Mouse (Mus musculus) limb, embryonic 14.5 days (tissue): ENCODE results near the gene Crtac1. TPM values are rescaled to one million over a fixed set of nuclear protein-coding genes. Genes with fewer than 3 reads are reported as not detected.

ENCODE experiments used
- ATAC-seq: fragments of 200-750 bp; cut with Nextera tagmentation; 2 replicates; pipeline ENCODE4 v1.8.0; 2017; ENCODE audit warnings: low read depth, moderate number of reproducible peaks, moderate TSS enrichment; ENCODE audit not compliant: low FRiP score
- DNase-seq: peaks from one replicate; pipeline ENCODE4 v3.0.0-alpha.2; 2015; ENCODE audit warnings: low spot score
- H3K27ac ChIP-seq: fragments of 300-500 bp; sonication (generic); replicated peaks from 2 replicates; pipeline ENCODE4 v1.5.1; 2014; ENCODE audit warnings: low read depth, mild to moderate bottlenecking, low read length, moderate library complexity, mixed read lengths
- H3K27me3 ChIP-seq: fragments of 300-500 bp; sonication (generic); 2 replicates; pipeline ENCODE4 v1.6.1; 2014; ENCODE audit warnings: low read length, mixed read lengths; ENCODE audit not compliant: control insufficient read depth, insufficient read depth
- H3K36me3 ChIP-seq: fragments of 300-500 bp; sonication (generic); 2 replicates; pipeline ENCODE4 v1.6.1; 2014; ENCODE audit warnings: mild to moderate bottlenecking, low read length, moderate library complexity, mixed read lengths; ENCODE audit not compliant: control insufficient read depth, insufficient read depth
- H3K4me1 ChIP-seq: fragments of 300-500 bp; sonication (generic); 2 replicates; pipeline ENCODE4 v1.6.1; 2014; ENCODE audit warnings: antibody characterized with exemption, low read length, mixed read lengths; ENCODE audit not compliant: control insufficient read depth, insufficient read depth
- H3K4me2 ChIP-seq: fragments of 300-500 bp; sonication (generic); replicated peaks from 2 replicates; pipeline ENCODE4 v1.6.1; 2014; ENCODE audit warnings: low read depth, mild to moderate bottlenecking, low read length, moderate library complexity; ENCODE audit not compliant: severe bottlenecking
- H3K4me3 ChIP-seq: fragments of 300-500 bp; sonication (generic); replicated peaks from 2 replicates; pipeline ENCODE4 v1.5.1; 2014; ENCODE audit warnings: low read length
- H3K9ac ChIP-seq: fragments of 300-500 bp; sonication (generic); 2 replicates; pipeline ENCODE4 v1.6.1; 2014; ENCODE audit warnings: mild to moderate bottlenecking, low read depth, low read length, moderate library complexity; ENCODE audit not compliant: severe bottlenecking
- H3K9me3 ChIP-seq: fragments of 300-500 bp; sonication (generic); 2 replicates; pipeline ENCODE4 v1.6.1; 2016; ENCODE audit warnings: low read length; ENCODE audit not compliant: control insufficient read depth
- POLR2A ChIP-seq: fragments of 200-500 bp; IDR thresholded peaks from 2 replicates; pipeline ENCODE4 v1.8.0; 2012; ENCODE audit warnings: inconsistent platforms, mild to moderate bottlenecking, moderate library complexity, borderline replicate concordance; ENCODE audit not compliant: insufficient read depth, insufficient read length; ENCODE audit errors: extremely low read depth
- whole genome bisulfite sequencing: fragments of 180-500 bp; shearing (Covaris S2); extraction: QIAGEN DNeasy Blood & Tissue Kit; methylation state at CpG from one replicate; pipeline ENCODE4 v1.1.7; 2014; 5-methylcytosine and 5-hydroxymethylcytosine counted together
- polyA plus RNA-seq, 2 experiments: library from polyadenylated mRNA; depleted of rRNA in 1 of 2; stranded (reverse) in 1 of 2; unstranded in 1 of 2; fragments of >200 nt; fragmentation: Nextera tagmentation in 1 of 2; extraction: Ambion mirVana in 1 of 2; gene quantifications; 2 replicates each; pipeline versions ENCODE4 v1.2.1 to v1.2.3; 2012 to 2014

Crtac1 gene
- polyA plus RNA-seq, 2 experiments: 3.1 to 3.4 TPM

DNA sequence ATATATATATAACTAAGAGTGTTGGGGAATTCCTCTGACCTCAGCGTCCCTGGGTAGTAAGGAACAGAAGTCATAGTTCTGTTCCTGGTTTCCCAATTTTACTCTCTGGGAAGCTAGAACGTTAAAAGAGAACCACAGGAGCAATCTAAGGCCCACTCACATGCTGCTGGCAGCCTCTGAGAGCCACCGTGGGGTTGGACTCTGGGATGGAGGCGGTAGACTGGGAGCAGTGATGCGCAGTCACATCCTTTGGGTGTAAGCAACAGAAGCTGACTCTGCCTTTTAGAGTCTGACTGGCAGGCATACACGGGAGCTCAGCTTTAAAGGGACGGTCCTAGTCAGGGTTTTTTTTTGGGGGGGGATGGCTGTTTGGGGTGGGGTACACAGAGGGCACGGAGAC lies 39.5 kb downstream of the Crtac1 start:
- no peaks in the 10 kb centered on the region for H3K36me3 ChIP-seq
- no peaks in the 10 kb centered on the region for H3K4me1 ChIP-seq
- no peak for ATAC-seq
- no peak overlapping the region for H3K9ac ChIP-seq
- H3K27ac ChIP-seq: no peak overlapping the region
- no peak overlapping the region for H3K4me2 ChIP-seq
- no peaks in the 10 kb centered on the region for H3K9me3 ChIP-seq
- no peak for DNase-seq
- TF ChIP-seq POLR2A: no peak
- 87% methylated on average over 8 of the region's 8 CpGs for WGBS
- H3K4me3 ChIP-seq: no peak overlapping the region
- no peaks in the 10 kb centered on the region for H3K27me3 ChIP-seq

GRCm38 (mm10) chr19:42389574-42389973 lies 42.0 kb downstream of the Crtac1 start:
- Histone ChIP-seq H3K9me3 (no peaks in the 10 kb centered on the region), H3K4me1 (no peaks in the 10 kb centered on the region), H3K36me3 (no peaks in the 10 kb centered on the region), H3K4me2 (no peak overlapping the region), H3K27me3 (peaks cover 7% of the 10 kb centered on the region; the same call in 1 of the 2 replicates), H3K9ac (no peak overlapping the region), H3K27ac (no peak overlapping the region), H3K4me3 (no peak overlapping the region)
- no peak for DNase-seq
- 86% methylated on average over 14 of the region's 14 CpGs for WGBS
- TF ChIP-seq POLR2A: no peak
- no peak for ATAC-seq

GRCm38 (mm10) chr19:42384981-42385598 lies 46.5 kb downstream of the Crtac1 start:
- Histone ChIP-seq H3K27ac (no peak overlapping the region), H3K36me3 (no peaks in the 10 kb centered on the region), H3K4me1 (peaks cover 5% of the 10 kb centered on the region; the same call in 1 of the 2 replicates), H3K9me3 (no peaks in the 10 kb centered on the region), H3K27me3 (peaks cover 38% of the 10 kb centered on the region; the same call in 1 of the 2 replicates), H3K9ac (no peak overlapping the region), H3K4me3 (no peak overlapping the region), H3K4me2 (no peak overlapping the region)
- no peak for ATAC-seq
- no peak for TF ChIP-seq POLR2A
- 18% methylated on average over 15 of the region's 15 CpGs for WGBS
- DNase-seq: no peak

DNA sequence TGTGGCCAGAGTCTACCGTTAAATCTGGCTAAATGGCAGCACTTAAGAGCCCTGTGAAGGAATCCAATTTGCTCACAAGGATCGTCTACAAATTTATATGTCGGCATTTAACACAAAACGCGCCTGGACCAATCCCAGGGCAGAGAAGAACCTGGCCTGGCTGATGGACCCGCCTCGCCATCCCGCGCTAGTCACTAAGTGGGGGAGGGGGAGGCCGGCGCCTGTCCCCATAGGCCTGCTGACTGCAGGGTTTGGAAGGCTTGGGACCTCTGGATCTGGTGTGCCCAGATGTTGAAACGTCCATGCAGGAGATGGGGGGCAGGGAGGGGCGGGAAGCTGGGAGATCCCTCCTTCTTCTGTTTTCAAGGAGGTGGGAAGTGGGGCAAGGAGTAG lies 50.6 kb downstream of the Crtac1 start:
- no peak for DNase-seq
- TF ChIP-seq POLR2A: no peak

GRCm38 (mm10) chr19:42380321-42380980 lies 51.1 kb downstream of the Crtac1 start:
- no peak overlapping the region for H3K9ac ChIP-seq
- peak overlapping the region; percentile 22 for H3K4me3 ChIP-seq
- no peaks in the 10 kb centered on the region for H3K9me3 ChIP-seq
- no peak overlapping the region for H3K27ac ChIP-seq
- H3K4me2 ChIP-seq: peak overlapping the region; percentile 43
- no peaks in the 10 kb centered on the region for H3K36me3 ChIP-seq
- WGBS: 1% methylated on average over 26 of the region's 26 CpGs
- peaks cover 5% of the 10 kb centered on the region; the same call in 1 of the 2 replicates for H3K4me1 ChIP-seq
- peaks cover 40% of the 10 kb centered on the region for H3K27me3 ChIP-seq
- no peak for DNase-seq
- no peak for TF ChIP-seq POLR2A
- ATAC-seq: no peak

More for the DNA sequence above, 50.6 kb downstream of the Crtac1 start:
- no peak overlapping the region for H3K9ac ChIP-seq
- H3K4me2 ChIP-seq: peak overlapping the region; percentile 43
- no peaks in the 10 kb centered on the region for H3K9me3 ChIP-seq
- ATAC-seq: no peak
- WGBS: 5% methylated on average over 13 of the region's 13 CpGs
- H3K27me3 ChIP-seq: peaks cover 43% of the 10 kb centered on the region
- H3K4me3 ChIP-seq: peak overlapping the region; percentile 22
- H3K4me1 ChIP-seq: peaks cover 5% of the 10 kb centered on the region; the same call in 1 of the 2 replicates
- no peaks in the 10 kb centered on the region for H3K36me3 ChIP-seq
- H3K27ac ChIP-seq: no peak overlapping the region
